Mouse (Mus musculus) lung, adult 2 months (tissue): ENCODE results near the gene Slc4a1.

Experiments
- CTCF ChIP-seq: fragments of 200-500 bp; IDR thresholded peaks from 2 replicates; pipeline ENCODE4 v1.5.1; 2011; ENCODE audit warnings: mild to moderate bottlenecking, low read length, control low read depth; ENCODE audit not compliant: insufficient read depth
- POLR2A ChIP-seq: fragments of 200-500 bp; IDR thresholded peaks from 2 replicates; pipeline ENCODE4 v1.6.1; 2011; ENCODE audit warnings: low read depth, mild to moderate bottlenecking, control low read depth, low read length, borderline replicate concordance; ENCODE audit errors: extremely low read depth

DNA sequence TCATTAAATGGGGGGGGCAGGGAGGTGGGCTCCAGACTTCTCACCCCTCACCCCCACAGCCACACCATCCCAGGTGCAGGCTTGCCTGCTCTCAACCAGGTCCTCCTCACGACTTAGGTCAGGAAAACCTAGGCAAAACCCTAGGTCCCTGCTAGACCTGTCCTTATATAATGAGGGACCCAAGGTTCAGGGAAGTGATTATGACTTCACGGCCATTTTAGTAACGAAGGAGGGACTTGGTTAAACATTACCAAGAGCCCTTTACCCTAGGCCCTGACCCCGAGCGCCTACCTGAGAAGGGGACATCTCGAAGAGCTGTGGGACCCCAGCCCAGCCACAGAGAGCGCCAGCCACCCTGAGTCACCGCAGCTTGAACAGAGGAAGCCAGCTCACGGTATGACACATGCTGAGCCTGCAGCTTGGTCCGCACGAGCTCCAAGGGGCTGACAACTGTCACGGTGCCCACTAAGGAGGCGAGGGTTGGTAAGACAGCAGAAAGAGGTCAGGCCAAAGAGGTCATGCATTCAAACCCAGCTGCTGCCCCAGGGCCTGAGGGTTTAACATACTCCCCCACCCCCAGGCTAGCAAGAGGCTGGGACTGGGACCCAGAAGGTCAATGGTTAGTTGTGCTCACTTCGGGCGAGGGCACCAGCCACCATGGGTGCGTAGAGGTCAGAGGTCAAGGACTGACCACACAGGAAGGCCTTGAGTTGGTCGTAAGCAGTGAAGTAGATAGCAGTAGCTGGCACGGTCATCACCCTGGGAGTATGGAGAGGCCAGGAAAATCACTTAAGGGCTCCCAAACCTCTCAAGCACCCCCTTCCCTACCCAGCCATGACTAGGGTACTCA, 38.4 kb upstream of the Slc4a1 start:
- TF ChIP-seq CTCF = no peak
- no peak for TF ChIP-seq POLR2A
